ENCODE assay signal across 8 mouse cellular contexts in genomic region chr8:84737608-84738007, GRCm38 (mm10). TPM values are rescaled to one million over a fixed set of nuclear protein-coding genes. Genes with fewer than 3 reads are reported as not detected.
A peak's percentile ranks its signal among the peaks of the same experiment; 100 is the strongest.
DNase-seq lines count a peak whose midpoint lies in the region; ATAC-seq and TF ChIP-seq lines count a peak whose summit lies in the region.

No protein-coding gene starts in this region.

- H3K9ac ChIP-seq in intestine, postnatal 0 days (ENCODE audit: low read depth, low read length): no peak overlapping the region

- H3K27me3 ChIP-seq in embryonic facial prominence, embryonic 10.5 days (replicated peaks; ENCODE audit: low read depth, poor library complexity, severe bottlenecking): peaks cover 100% of the 10 kb centered on the region
- H3K27me3 ChIP-seq in intestine, postnatal 0 days (replicated peaks; ENCODE audit: control insufficient read depth, insufficient read depth, low read length): peaks cover 17% of the 10 kb centered on the region
- H3K27me3 ChIP-seq in splenic B cell, adult 2 months (ENCODE audit: control insufficient read depth, insufficient read depth, low read length, poor library complexity, severe bottlenecking): no peaks in the 10 kb centered on the region

- H3K4me3 ChIP-seq in embryonic facial prominence, embryonic 10.5 days: peak overlapping the region; percentile 34
- no peak overlapping the region for H3K4me3 ChIP-seq in intestine, postnatal 0 days (ENCODE audit: low read depth, low read length)

- WGBS in embryonic facial prominence, embryonic 10.5 days: under 1% methylated on average over 16 of the region's 16 CpGs
- 8% methylated on average over 16 of the region's 16 CpGs for WGBS in intestine, postnatal 0 days

- peaks cover 85% of the 10 kb centered on the region for H3K4me1 ChIP-seq in embryonic facial prominence, embryonic 10.5 days
- peaks cover 6% of the 10 kb centered on the region; the same call in 1 of the 2 replicates for H3K4me1 ChIP-seq in intestine, postnatal 0 days (replicated peaks; ENCODE audit: control insufficient read depth, insufficient read depth, low read length)

- ATAC-seq in intestine, postnatal 0 days: peak; percentile 66

- H3K27ac ChIP-seq in embryonic facial prominence, embryonic 10.5 days (replicated peaks): peak overlapping the region; percentile 76
- H3K27ac ChIP-seq in intestine, postnatal 0 days (ENCODE audit: low read depth, low read length): no peak overlapping the region

- H3K36me3 ChIP-seq in embryonic facial prominence, embryonic 10.5 days (replicated peaks): no peaks in the 10 kb centered on the region
- H3K36me3 ChIP-seq in intestine, postnatal 0 days (ENCODE audit: control insufficient read depth, insufficient read depth): no peaks in the 10 kb centered on the region
- H3K36me3 ChIP-seq in splenic B cell, adult 2 months (ENCODE audit: control insufficient read depth, insufficient read depth, low read length, poor library complexity, severe bottlenecking): no peaks in the 10 kb centered on the region

- peak; percentile 100 for TF ChIP-seq CTCF in intestine, postnatal 0 days (IDR thresholded peaks at IDR 0.05; ENCODE audit: low read depth)

- H3K4me2 ChIP-seq in intestine, postnatal 0 days (replicated peaks; ENCODE audit: low read depth): peak overlapping the region; percentile 44

- H3K9me3 ChIP-seq in embryonic facial prominence, embryonic 10.5 days: no peaks in the 10 kb centered on the region
- H3K9me3 ChIP-seq in intestine, postnatal 0 days (ENCODE audit: control insufficient read depth): no peaks in the 10 kb centered on the region

- DNase-seq in 416B (ENCODE audit: low read depth): peak; percentile 93
- peak; percentile 82 for DNase-seq in adrenal gland, postnatal 10 days
- DNase-seq in embryonic facial prominence, embryonic 10.5 days (ENCODE audit: low spot score): peak; percentile 86
- peak; percentile 99 for DNase-seq in heart, adult 11 months
- peak; percentile 89 for DNase-seq in liver
- peak; percentile 45 to 78 for DNase-seq in monocyte, adult 2 months (ENCODE audit: low read depth in 1 of 2, low spot score in 2 of 2)
- peak; percentile 90 for DNase-seq in splenic B cell, adult 2 months (ENCODE audit: low read depth, low spot score)

RNA-seq across cellular contexts. Expression of gene G430095P16Rik, which starts 14.8 kb away (rescaled TPM):
- under 1 TPM; 0.51 to 0.88 TPM for total RNA-seq in adrenal gland, postnatal 10 days (2021)
- polyA plus RNA-seq in embryonic facial prominence, embryonic 10.5 days (2016; fragmentation: Nextera tagmentation; extraction: Ambion mirVana): 1.6 and 3.6 TPM in 2 replicates
- polyA plus RNA-seq in intestine, postnatal 0 days (2015; fragmentation: Nextera tagmentation; extraction: Ambion mirVana): 1.0 and 1.5 TPM in 2 replicates

RNA-seq across cellular contexts. Expression of gene Lyl1, which starts 36.4 kb away (rescaled TPM):
- total RNA-seq in adrenal gland, postnatal 10 days (2021): 1 to 10 TPM; 7.8 to 8.5 TPM
- 4.3 and 5.5 TPM in 2 replicates for polyA plus RNA-seq in embryonic facial prominence, embryonic 10.5 days (2016; fragmentation: Nextera tagmentation; extraction: Ambion mirVana)
- polyA plus RNA-seq in intestine, postnatal 0 days (2015; fragmentation: Nextera tagmentation; extraction: Ambion mirVana): 3.5 and 3.9 TPM in 2 replicates

RNA-seq across cellular contexts. Expression of gene Nacc1, which starts 49.9 kb away (rescaled TPM):
- 10 to 100 TPM; 59.1 to 62.9 TPM for total RNA-seq in adrenal gland, postnatal 10 days (2021)
- polyA plus RNA-seq in embryonic facial prominence, embryonic 10.5 days (2016; fragmentation: Nextera tagmentation; extraction: Ambion mirVana): 30.4 and 30.8 TPM in 2 replicates
- 9.3 and 9.8 TPM in 2 replicates for polyA plus RNA-seq in intestine, postnatal 0 days (2015; fragmentation: Nextera tagmentation; extraction: Ambion mirVana)

RNA-seq across cellular contexts. Expression of gene Trmt1, which starts 51.5 kb away (rescaled TPM):
- 10 to 100 TPM; 63.4 to 82.8 TPM for total RNA-seq in adrenal gland, postnatal 10 days (2021)
- 69.1 and 71.2 TPM in 2 replicates for polyA plus RNA-seq in embryonic facial prominence, embryonic 10.5 days (2016; fragmentation: Nextera tagmentation; extraction: Ambion mirVana)
- polyA plus RNA-seq in intestine, postnatal 0 days (2015; fragmentation: Nextera tagmentation; extraction: Ambion mirVana): 22.3 and 23.7 TPM in 2 replicates
